Mouse (Mus musculus) stomach, postnatal 0 days (tissue): Measurements from ENCODE around the gene Nhsl2.

Experiments
- CTCF ChIP-seq: IDR thresholded peaks from 2 replicates; pipeline ENCODE4 v1.5.1; 2016; ENCODE audit warnings: antibody characterized with exemption, low read depth, mild to moderate bottlenecking, moderate library complexity
- EP300 ChIP-seq: optimal IDR thresholded peaks from 2 replicates; pipeline ENCODE3; 2016; ENCODE audit warnings: antibody characterized with exemption

DNA sequence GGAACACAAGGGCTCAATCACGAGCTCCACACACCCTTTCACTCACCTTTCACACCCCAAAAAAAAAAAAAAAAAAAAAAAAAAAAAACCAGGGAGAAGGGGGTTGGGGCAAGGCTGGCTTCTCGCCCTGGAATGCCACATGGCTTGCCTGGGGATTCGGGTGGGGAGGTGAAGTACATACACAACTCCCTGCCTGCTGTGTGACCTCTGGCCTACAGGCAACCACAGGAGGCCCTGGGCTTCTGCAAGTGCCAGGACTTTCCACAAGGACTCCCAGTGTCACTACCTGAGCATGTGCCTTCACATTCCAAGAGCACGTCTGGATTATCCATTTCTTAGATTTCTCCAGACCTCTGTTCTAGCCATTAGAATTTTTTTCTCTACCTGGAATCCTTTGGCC, 40.2 kb downstream of the Nhsl2 start:
- TF ChIP-seq EP300 (no peak), CTCF (no peak)
